Mouse (Mus musculus): Measurements from ENCODE around the gene Fbxo34. TPM values are rescaled to one million over a fixed set of nuclear protein-coding genes. Genes with fewer than 3 reads are reported as not detected.
"Not testable (repeated sequence)": the region's sequence is repeated elsewhere in the genome, so short reads cannot be mapped to it uniquely, and the experiment has no call there.

Fbxo34 gene
- polyA plus RNA-seq, 1 experiment: 11.9 TPM

DNA sequence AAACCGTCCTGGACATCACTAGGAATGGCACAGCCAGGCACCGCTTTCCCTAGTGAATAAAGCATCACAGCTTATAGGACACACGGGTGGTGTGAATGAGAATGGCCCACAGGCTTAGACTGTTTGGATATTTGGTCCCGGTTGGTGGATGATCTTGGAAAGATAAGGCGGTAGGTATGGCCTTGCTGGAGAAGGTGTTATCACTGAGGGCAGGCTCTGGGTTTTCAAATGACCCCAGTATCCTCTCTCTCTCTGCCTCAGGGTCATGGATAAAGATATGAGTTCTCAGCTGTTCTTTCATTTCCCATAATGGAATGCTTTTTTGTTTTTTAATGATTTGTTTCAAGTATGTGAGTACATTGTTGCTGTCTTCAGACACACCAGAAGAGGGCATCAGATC lies 105.0 kb downstream of the Fbxo34 start:
- Histone ChIP-seq H3K4me3 (ENCODE audit: insufficient read depth, poor library complexity, severe bottlenecking) (no peak overlapping the region), H3ac (ENCODE audit: control insufficient read depth, insufficient read length, low read depth) (no peak overlapping the region), H3K79me2 (ENCODE audit: control insufficient read depth, insufficient read depth) (no peaks in the 10 kb centered on the region), H3K36me3 (ENCODE audit: control insufficient read depth, insufficient read depth) (peaks cover 14% of the 10 kb centered on the region), H3K27me3 (ENCODE audit: control insufficient read depth, insufficient read depth, insufficient read length) (no peaks in the 10 kb centered on the region), H3K79me3 (ENCODE audit: low read depth) (no peaks in the 10 kb centered on the region)
- no peak for TF ChIP-seq CEBPB (IDR thresholded peaks at IDR 0.05; ENCODE audit: low read depth)

DNA sequence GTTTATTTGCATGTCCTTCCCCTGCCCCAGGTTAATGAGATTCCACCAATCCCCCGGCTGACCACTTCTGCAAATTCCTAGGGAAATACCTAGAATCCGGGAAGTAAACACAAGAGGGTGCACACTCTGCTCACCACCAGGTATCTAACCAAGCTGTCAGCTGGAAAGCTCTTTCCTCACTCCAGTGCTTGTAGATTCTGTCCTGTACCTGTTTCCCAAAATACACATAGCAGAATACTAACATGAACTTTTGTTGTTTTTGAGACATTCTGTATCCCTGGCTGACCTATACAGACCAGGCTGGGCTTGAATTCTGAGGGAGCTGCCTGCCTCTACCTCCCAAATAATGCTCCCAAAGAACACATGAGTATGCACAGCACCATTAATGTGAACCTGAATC lies 110.5 kb downstream of the Fbxo34 start:
- H3K27me3 ChIP-seq (ENCODE audit: control insufficient read depth, insufficient read depth, insufficient read length): no peaks in the 10 kb centered on the region
- H3K79me2 ChIP-seq (ENCODE audit: control insufficient read depth, insufficient read depth): no peaks in the 10 kb centered on the region
- no peak for TF ChIP-seq MYOG (IDR thresholded peaks at IDR 0.05; ENCODE audit: control insufficient read depth, extremely low read depth, insufficient read length)
- no peak for TF ChIP-seq USF1 (IDR thresholded peaks at IDR 0.05; ENCODE audit: low read depth)
- TF ChIP-seq MYOD1 (IDR thresholded peaks at IDR 0.05; ENCODE audit: control insufficient read depth, insufficient read length, low read depth): no peak
- no peak for TF ChIP-seq MAX (IDR thresholded peaks at IDR 0.05)
- TF ChIP-seq CTCF (IDR thresholded peaks at IDR 0.05; ENCODE audit: control insufficient read depth, insufficient read depth, insufficient read length): no peak
- TF ChIP-seq CEBPB (IDR thresholded peaks at IDR 0.05; ENCODE audit: low read depth): no peak
- no peak for TF ChIP-seq FOSL1 (IDR thresholded peaks at IDR 0.05; ENCODE audit: insufficient read depth, low read length, poor library complexity, severe bottlenecking)
- H3K79me3 ChIP-seq (ENCODE audit: low read depth): no peaks in the 10 kb centered on the region
- no peak overlapping the region for H3K4me3 ChIP-seq (ENCODE audit: insufficient read depth, poor library complexity, severe bottlenecking)
- H3ac ChIP-seq (ENCODE audit: control insufficient read depth, insufficient read length, low read depth): no peak overlapping the region
- peaks cover 7% of the 10 kb centered on the region for H3K36me3 ChIP-seq (ENCODE audit: control insufficient read depth, insufficient read depth)

DNA sequence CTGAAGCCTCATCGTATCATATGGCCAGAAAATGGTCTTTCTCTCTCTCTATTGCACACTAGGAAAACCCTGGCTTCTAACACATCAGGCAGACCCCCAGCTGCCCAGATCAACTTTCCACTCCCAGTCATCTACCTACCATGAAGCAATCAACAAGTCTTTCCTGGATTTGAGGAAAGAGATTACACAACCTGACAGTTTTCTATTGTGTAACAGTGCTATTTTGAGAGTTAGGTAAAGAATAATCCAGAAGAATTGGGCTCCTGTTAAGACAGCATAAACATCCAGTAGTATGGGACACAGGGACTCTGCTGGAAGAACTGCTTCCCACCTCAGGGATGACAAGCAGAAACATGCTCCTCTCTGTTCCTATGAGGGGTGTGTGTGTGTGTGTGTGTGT lies 112.3 kb downstream of the Fbxo34 start:
- Histone ChIP-seq H3ac (ENCODE audit: control insufficient read depth, insufficient read length, low read depth) (no peak overlapping the region), H3K36me3 (ENCODE audit: control insufficient read depth, insufficient read depth) (no peaks in the 10 kb centered on the region), H3K27me3 (ENCODE audit: control insufficient read depth, insufficient read depth, insufficient read length) (no peaks in the 10 kb centered on the region), H3K79me2 (ENCODE audit: control insufficient read depth, insufficient read depth) (peaks cover 10% of the 10 kb centered on the region), H3K79me3 (ENCODE audit: low read depth) (peaks cover 5% of the 10 kb centered on the region), H3K4me3 (ENCODE audit: insufficient read depth, poor library complexity, severe bottlenecking) (no peak overlapping the region)
- no peak for TF ChIP-seq MAX (IDR thresholded peaks at IDR 0.05)
- TF ChIP-seq MYOG (IDR thresholded peaks at IDR 0.05; ENCODE audit: control insufficient read depth, extremely low read depth, insufficient read length): no peak
- TF ChIP-seq CTCF (IDR thresholded peaks at IDR 0.05; ENCODE audit: control insufficient read depth, insufficient read depth, insufficient read length): no peak
- TF ChIP-seq MYOD1 (IDR thresholded peaks at IDR 0.05; ENCODE audit: control insufficient read depth, insufficient read length, low read depth): no peak
- TF ChIP-seq USF1 (IDR thresholded peaks at IDR 0.05; ENCODE audit: low read depth): no peak
- TF ChIP-seq FOSL1 (IDR thresholded peaks at IDR 0.05; ENCODE audit: insufficient read depth, low read length, poor library complexity, severe bottlenecking): no peak
- no peak for TF ChIP-seq CEBPB (IDR thresholded peaks at IDR 0.05; ENCODE audit: low read depth)

DNA sequence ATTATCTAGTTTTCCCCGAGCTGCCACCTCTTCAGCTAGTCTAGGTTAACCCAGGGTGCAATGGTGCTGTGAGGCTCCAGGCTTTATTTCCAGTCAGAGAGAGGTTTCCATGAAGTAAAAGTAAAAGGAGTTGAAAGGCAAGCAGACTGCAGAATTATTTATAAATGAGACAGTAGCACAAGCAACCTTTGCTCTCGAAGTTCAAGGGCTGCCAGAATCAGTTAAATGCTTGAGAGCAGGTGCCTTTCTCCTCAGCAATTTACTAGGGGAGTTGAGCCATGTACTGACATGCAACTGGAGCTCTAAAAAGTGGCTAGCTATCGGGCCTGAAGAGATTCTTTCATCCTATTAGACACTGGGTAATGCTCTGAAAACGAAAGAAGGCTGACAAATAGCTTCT lies 112.9 kb downstream of the Fbxo34 start:
- Histone ChIP-seq H3K79me3 (ENCODE audit: low read depth) (peaks cover 6% of the 10 kb centered on the region), H3K4me3 (ENCODE audit: insufficient read depth, poor library complexity, severe bottlenecking) (no peak overlapping the region), H3K27me3 (ENCODE audit: control insufficient read depth, insufficient read depth, insufficient read length) (no peaks in the 10 kb centered on the region), H3K36me3 (ENCODE audit: control insufficient read depth, insufficient read depth) (no peaks in the 10 kb centered on the region), H3ac (ENCODE audit: control insufficient read depth, insufficient read length, low read depth) (no peak overlapping the region), H3K79me2 (ENCODE audit: control insufficient read depth, insufficient read depth) (peaks cover 16% of the 10 kb centered on the region)
- TF ChIP-seq USF1 (IDR thresholded peaks at IDR 0.05; ENCODE audit: low read depth): no peak
- no peak for TF ChIP-seq CEBPB (IDR thresholded peaks at IDR 0.05; ENCODE audit: low read depth)
- no peak for TF ChIP-seq MAX (IDR thresholded peaks at IDR 0.05)
- no peak for TF ChIP-seq MYOD1 (IDR thresholded peaks at IDR 0.05; ENCODE audit: control insufficient read depth, insufficient read length, low read depth)
- TF ChIP-seq FOSL1 (IDR thresholded peaks at IDR 0.05; ENCODE audit: insufficient read depth, low read length, poor library complexity, severe bottlenecking): no peak
- no peak for TF ChIP-seq CTCF (IDR thresholded peaks at IDR 0.05; ENCODE audit: control insufficient read depth, insufficient read depth, insufficient read length)
- TF ChIP-seq MYOG (IDR thresholded peaks at IDR 0.05; ENCODE audit: control insufficient read depth, extremely low read depth, insufficient read length): no peak

DNA sequence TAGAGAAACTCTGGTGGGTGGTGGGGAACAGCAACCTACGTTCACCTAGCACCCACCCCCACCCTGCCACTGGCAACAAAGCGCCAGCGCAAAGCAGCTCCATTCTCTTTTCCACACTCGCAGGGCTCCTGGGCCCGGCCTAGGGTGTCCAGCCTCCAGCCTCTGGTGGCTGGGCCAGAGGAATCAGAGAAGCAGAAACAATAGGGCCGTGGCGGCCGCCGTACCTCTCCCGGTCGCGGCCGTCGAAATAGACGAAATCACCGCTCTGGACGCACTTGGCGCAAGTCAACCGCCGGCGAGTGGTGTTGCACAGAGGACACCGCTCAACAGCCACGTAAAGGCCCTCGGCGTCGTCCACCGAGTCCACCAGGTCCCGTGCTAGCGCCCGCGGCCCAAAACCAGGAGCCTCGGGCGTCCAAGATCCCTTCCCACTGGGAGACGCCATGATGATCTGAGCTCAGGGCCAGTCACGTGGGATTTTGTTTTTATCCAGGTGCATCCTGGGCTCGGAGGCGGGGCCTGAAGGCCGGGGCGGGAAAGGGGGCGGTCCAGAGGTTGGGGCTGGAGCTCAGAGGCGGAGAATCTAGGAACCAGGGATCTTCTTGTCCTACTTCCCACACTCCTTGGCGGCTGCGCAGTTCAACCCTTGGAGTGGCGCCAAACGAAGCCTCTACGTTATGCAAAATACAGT lies 117.9 kb downstream of the Fbxo34 start:
- Histone ChIP-seq H3K79me3 (ENCODE audit: low read depth) (peaks cover 6% of the 10 kb centered on the region), H3K27me3 (ENCODE audit: control insufficient read depth, insufficient read depth, insufficient read length) (no peaks in the 10 kb centered on the region), H3K36me3 (ENCODE audit: control insufficient read depth, insufficient read depth) (no peaks in the 10 kb centered on the region), H3K4me3 (ENCODE audit: insufficient read depth, poor library complexity, severe bottlenecking) (peak overlapping the region; percentile 64), H3K79me2 (ENCODE audit: control insufficient read depth, insufficient read depth) (peaks cover 16% of the 10 kb centered on the region), H3ac (ENCODE audit: control insufficient read depth, insufficient read length, low read depth) (peak overlapping the region; percentile 94)
- no peak for TF ChIP-seq CEBPB (IDR thresholded peaks at IDR 0.05; ENCODE audit: low read depth)
- TF ChIP-seq USF1 (IDR thresholded peaks at IDR 0.05; ENCODE audit: low read depth): peak; percentile 94

DNA sequence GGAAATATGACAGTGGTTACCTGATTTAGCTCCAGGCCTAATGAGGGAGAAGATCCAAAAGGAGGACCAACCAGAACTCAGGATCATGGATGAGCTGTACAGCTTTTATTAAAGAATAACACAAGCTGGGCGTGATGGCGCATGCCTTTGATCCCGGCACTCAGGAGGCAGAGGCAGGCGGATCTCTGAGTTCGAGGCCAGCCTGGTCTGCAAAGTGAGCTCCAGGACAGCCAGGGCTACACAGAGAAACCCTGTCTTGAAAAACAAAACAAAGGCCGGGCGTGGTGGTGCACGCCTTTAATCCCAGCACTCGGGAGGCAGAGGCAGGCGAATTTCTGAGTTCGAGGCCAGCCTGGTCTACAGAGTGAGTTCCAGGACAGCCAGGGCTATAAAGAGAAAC lies 120.3 kb downstream of the Fbxo34 start, which contains the start of gene Atg14:
Gene Atg14, minus strand, starts transcription at position 101 of the 400 bp plus-strand sequence.
- H3K4me3 ChIP-seq (ENCODE audit: insufficient read depth, poor library complexity, severe bottlenecking); H3K27me3 ChIP-seq (ENCODE audit: control insufficient read depth, insufficient read depth, insufficient read length); H3K79me3 ChIP-seq (ENCODE audit: low read depth); H3ac ChIP-seq (ENCODE audit: control insufficient read depth, insufficient read length, low read depth); H3K36me3 ChIP-seq (ENCODE audit: control insufficient read depth, insufficient read depth): not testable (repeated sequence)
- peaks cover 16% of the 10 kb centered on the region for H3K79me2 ChIP-seq (ENCODE audit: control insufficient read depth, insufficient read depth)

All from C2C12 (cell line).